Mouse (Mus musculus): ENCODE measurements around the gene Rreb1. TPM values are rescaled to one million over a fixed set of nuclear protein-coding genes. Genes with fewer than 3 reads are reported as not detected.

Rreb1 gene
- polyA plus RNA-seq, 1 experiment from 2014 or later = 13.5 TPM

Other genes with a start within 250 kb of the Rreb1 start
- gene Ssr1, start 215.8 kb downstream of the Rreb1 start, polyA plus RNA-seq (2015; fragmentation: Nextera tagmentation; extraction: Ambion mirVana) = 130 and 138 TPM in 2 replicates

All from kidney, embryonic 16.5 days (tissue).